Mouse (Mus musculus): ENCODE results near the gene B3galnt1.
"Not testable (repeated sequence)": the region's sequence is repeated elsewhere in the genome, so short reads cannot be mapped to it uniquely, and the experiment has no call there.

B3galnt1 gene

DNA sequence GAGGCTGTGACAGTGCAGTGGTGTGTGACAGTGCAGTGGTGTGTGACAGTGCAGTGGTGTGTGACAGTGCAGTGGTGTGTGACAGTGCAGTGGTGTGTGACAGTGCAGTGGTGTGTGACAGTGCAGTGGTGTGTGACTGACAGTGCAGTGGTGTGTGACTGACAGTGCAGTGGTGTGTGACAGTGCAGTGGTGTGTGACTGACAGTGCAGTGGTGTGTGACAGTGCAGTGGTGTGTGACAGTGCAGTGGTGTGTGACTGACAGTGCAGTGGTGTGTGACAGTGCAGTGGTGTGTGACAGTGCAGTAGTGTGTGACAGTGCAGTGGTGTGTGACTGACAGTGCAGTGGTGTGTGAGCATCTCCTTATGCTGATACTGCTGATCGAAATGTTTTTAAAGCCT lies 33.2 kb downstream of the B3galnt1 start:
- in situ Hi-C loops (cut with MboI) = not testable (repeated sequence)

- in situ Hi-C loops (cut with MboI) = no loop called here
Observed at GRCm38 (mm10) chr3:69563406-69563805, 35.4 kb downstream of the B3galnt1 start.

GRCm38 (mm10) chr3:69561686-69562085 lies 37.1 kb downstream of the B3galnt1 start:
- in situ Hi-C loops (cut with MboI) = no loop called here

DNA sequence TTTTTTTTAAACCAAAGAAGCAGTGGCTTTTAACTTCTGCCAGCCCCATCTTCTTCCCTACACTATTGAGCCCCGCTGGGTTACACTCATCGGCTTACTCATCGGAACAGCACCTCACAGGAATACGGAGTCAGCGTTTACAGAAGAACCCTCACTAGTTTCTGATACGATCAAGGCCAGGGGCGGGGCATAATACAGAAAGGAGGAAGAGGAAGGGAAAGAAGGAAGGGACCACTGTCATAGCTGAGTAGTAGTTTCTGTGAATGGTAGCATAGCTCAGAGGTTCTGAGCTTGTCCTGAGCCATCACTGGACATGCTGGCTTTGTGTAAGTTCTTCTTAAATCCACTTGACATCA lies 38.8 kb downstream of the B3galnt1 start:
- in situ Hi-C loops (cut with MboI) = no loop called here

DNA sequence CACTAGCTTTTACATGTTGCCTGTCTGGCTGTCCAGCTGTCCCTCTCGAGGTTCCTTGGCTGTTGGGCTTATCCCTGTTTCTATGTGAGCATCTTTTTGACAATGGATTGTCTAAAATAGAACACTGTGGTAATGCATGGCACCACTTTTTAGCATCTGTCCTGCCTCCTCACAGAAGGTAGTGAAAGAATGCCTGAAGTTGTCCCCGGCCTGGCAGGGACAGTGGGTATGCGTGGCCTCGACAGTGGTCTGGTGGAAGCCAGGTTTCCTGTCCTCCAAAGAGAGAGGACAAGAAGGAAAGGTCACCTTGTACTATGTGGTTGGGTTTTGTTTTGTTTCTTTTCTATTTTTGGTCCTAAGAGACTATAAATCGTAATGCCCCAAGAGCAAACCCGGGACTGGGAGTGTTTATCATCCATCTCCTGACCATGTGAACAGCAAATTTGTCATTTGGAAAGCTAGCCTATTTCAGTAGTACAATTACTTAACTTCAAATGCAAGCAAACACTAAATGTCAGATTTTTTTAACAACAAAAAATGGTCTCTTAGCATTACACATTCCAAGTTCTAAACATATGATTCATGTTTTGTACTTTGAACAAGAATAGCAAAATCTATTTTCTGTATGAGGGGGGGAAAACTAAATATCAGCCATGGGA lies 39.3 kb downstream of the B3galnt1 start:
- in situ Hi-C loops (cut with MboI) = no loop called here

DNA sequence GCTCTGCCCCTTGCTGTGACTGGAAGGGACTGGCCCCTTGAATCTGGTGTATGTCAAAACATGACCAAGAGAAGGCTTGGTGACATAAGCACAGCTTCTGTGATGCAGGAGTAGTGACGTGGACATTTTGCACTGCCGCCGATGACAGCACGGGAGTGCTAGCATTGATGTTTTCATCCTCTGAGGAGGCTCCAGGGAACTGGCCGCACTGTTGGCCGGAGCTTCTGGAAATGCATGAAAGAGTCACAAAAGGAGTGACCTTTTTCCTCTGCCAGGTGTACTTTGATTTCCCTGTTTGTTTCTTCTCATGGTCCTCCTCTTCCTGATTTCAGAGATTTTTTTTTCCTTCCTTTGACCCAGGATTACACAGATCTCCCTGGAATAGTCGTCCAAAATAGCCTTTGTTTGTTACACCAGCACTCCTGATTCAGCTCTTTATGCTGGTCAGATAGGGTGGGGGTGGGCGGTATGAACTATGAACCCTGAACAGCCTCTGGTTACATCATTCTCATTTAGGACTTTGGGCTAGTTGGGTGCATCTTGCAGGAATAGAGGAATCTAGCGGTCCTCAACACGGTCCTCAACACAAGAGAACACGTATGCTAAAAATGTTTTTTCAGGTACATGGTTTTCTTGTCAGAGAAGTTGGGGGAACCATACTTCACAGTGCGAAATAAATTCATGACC lies 42.5 kb downstream of the B3galnt1 start:
- in situ Hi-C loops (cut with MboI) = no loop called here

DNA sequence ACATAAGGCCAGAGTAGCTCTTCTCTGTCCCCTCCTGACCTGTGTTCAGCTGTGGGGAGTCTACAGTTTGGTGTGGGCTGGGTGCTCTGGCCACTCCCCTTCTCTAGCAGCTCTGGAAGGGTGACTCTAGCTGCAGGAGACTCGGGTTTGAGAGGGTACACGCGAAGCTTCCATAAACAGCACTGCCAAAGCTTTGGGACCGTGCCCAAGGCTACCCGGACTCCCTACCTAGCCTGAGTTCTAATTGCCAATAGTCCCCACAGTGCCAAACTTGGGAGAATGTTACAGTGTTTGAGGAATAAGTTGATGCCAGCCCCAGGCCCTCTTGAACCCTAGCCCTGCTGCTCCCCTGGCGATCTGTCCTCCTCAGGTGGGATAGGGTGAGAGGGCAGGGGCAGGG lies 43.2 kb downstream of the B3galnt1 start:
- in situ Hi-C loops (cut with MboI) = no loop called here

DNA sequence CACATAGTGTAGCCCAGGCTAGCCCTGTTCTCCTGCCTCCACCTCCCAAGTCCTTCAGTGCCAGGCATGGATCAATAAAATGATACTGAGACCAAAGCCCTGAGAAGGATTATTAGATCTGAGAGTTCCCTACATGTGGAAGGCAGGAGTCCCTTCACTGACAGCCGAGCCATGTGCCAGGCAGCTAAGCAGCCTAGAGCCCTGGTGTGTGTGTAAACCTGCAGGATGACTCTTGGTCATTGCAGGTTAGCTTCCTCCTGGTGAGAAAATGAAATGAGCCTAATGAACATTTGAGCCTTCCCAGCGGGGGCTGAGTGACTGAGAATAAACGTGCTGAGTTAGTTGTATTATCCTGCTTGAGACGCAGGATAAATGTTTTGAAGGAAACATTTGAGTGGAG lies 49.2 kb downstream of the B3galnt1 start:
- in situ Hi-C loops (cut with MboI) = no loop called here

DNA sequence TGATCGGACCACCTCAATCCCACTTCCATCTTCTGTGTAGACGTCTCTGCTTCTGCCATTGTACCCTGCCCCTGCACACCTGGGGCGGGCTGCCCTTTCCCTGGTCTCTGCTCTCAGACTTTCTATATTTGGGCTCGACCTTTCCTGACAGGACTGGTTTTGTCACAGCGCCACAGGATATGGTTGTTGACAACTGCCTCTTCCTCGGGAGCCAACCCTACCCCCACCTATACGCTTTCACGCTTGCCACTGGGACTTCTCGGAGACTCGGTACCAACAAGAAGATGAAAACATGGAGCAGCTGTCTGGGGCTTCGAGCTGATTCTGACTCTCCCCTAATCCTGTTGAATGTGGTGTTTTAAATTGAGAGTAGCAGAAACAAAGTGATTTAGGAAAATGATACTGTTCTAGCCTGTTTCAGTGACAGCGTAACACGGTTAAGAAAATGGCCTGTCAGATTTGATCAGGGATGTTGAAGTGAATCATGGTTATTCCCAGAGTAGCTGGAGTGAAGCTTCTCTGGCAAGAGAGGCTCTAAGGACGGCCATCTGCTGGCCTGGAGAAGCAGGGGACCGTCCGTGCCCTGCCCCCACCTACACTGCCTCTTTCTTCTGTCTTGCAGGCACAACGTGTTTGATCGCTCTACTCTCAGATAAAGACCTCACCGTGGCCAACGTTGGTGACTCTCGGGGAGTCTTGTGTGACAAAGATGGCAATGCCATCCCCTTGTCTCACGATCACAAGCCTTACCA lies 49.9 kb downstream of the B3galnt1 start:
- in situ Hi-C loops (cut with MboI) = no loop called here

DNA sequence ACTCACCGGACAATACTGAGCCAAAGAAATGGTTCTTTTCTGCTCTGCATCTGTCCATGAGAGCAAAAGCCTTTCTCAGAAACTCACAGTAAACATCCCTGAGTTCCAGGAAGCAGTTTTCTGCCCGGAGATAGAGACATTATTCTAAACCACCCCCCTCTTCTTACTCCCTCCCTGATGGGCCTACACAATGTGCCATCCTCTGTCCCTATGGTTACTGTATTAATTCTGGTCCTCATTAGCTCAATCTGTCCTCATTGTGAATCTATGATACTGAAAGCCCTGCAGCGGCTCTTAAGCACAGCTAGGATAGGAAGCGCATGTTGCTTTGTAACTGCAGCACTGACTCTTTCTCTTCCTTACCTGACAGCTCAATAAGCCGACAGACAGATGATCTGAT lies 53.7 kb downstream of the B3galnt1 start:
- in situ Hi-C loops (cut with MboI) = no loop called here

DNA sequence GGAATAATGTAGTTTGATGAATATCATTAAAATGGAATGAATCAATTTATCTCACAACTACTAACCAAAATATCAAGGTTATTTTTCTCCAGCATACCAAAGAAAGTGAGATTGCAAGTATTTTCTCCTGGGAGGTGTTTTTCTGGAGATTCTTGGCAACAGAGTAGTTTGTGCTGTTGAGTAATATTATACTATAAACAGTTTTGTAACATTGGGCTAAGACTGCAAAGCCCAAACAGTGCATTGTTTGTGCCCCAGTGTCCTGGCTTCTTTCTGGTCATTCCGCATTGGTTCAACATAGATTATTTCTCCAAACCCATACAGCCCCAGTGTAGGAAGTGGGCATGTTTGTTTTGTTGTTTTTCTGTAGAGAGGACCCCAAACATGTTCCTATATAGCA lies 55.0 kb downstream of the B3galnt1 start:
- in situ Hi-C loops (cut with MboI) = no loop called here

GRCm38 (mm10) chr3:69542962-69543361 lies 55.8 kb downstream of the B3galnt1 start:
- in situ Hi-C loops (cut with MboI) = no loop called here

- in situ Hi-C loops (cut with MboI) = no loop called here
Observed at GRCm38 (mm10) chr3:69535941-69536647, 62.7 kb downstream of the B3galnt1 start.

DNA sequence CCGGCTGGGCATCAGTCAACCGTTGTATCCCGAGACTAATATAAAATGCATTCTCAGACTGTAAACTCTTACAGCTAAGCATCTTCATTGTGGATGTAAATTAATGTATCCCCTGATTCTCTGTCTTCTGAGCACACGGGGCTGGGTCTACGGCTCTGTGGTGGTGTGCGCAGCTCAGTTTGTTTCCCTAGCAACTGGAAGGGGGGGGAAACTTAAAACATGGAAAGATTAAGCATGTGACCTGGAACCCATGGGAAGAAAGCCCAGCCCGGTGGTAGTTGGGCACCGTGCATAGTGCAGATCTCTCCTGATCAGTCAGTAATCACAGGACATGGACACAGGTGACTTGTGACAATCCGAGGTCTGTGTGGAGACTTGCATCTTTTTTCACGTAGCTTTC lies 63.3 kb downstream of the B3galnt1 start:
- in situ Hi-C loops (cut with MboI) = no loop called here

DNA sequence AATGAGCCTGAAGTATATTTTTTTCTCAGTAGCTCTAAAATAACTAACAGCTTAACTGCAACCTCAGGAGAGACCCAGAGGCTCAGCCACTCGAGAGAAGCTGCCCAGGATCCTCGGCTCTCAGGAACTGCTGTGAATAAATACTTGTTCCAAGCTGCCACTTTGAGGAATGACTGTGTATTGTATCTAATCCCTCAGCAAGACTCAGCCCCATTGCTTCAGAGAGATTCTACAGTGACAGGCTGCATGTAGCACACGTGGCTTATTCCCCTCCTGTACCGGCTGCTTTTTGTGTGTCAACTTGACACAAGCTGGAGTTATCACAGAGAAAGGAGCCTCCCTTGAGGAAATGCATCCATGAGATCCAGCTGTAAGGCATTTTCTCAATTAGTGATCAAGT lies 66.1 kb downstream of the B3galnt1 start:
- in situ Hi-C loops (cut with MboI) = no loop called here

- in situ Hi-C loops (cut with MboI) = no loop called here
Observed at GRCm38 (mm10) chr3:69531511-69531910, 67.2 kb downstream of the B3galnt1 start.

- in situ Hi-C loops (cut with MboI) = no loop called here
Observed at GRCm38 (mm10) chr3:69529576-69529975, 69.2 kb downstream of the B3galnt1 start.

DNA sequence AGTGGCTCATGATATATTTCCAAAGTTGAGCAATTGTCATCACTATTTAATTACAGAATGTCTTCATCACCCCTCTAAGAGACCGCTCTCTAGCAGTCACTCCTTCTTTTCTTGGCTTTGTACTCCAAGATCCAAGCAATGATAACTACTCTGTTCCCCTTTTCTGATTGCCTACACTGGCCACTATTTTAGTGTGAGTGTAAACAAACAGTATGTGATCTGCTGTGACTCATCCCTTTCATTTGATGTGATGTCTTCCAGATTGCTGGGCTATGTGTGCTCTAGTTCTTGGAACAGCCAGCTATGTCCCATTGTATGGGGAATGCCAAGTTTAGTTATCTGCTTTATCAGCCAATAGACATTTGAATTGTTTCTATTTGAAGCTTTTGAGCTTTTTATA lies 71.4 kb downstream of the B3galnt1 start:
- in situ Hi-C loops (cut with MboI) = no loop called here

DNA sequence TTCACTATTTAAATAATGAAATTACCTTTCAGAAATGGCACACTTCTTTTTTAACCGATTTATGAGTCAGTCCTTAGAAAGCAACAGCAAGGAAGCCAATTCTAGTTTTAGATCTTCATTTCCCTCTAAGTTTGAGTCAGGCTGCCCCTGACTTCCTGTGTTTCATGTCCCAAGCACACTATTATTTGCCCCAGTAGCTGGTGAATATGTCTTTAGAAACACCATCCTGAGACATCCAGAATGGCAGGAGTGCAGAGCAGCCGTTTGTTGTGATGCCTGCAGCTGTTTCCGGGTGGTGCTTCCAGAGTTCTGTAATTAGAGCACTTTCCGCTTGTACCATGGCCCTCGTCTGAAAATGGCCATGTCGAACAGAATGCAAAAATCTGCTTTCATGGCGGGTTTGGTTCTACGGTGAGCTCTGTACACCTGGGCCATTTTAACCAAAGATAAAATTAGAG lies 73.7 kb downstream of the B3galnt1 start:
- in situ Hi-C loops (cut with MboI) = no loop called here

DNA sequence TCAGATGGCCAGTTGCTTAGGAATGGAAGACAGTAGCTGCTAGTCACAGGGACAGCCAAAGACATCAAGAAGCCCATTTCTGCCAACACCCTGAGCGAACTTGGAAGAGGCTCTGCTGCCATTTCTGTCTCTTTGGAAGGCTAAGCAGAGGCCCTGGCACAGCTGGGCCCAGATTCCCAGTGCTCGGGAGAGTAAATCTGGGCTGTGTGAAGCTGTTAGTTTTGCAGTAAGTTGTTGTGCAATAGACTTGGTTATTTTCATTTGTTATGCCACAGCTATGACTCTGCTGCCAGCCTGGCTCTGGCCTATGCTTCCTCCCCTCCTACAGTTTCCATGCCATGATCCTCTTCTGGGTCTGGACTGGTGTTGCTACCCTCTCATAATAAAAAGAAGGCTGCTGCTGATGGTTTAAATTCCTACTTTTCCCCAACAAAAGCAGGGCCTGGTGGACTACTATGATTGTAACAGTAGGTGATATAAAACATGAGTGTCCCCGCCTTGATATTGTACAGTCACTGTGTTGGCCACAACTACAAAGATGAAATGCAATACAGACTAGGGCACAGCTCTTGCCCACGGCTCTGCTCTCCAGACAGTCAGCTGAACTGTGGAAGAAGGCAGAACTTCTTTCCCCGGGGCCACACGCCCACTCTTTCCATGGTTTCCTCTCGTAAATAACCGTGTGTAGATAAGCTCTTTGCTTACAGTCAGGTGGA lies 74.2 kb downstream of the B3galnt1 start:
- in situ Hi-C loops (cut with MboI) = no loop called here

All from mature B cell (primary cell).